Mouse (Mus musculus) ES-E14 (cell line): ENCODE results near the gene Moxd1. TPM values are rescaled to one million over a fixed set of nuclear protein-coding genes. Genes with fewer than 3 reads are reported as not detected.

Experiments
- DNase-seq: peaks from one replicate; pipeline ENCODE4 v3.0.0-alpha.2; 2013; ENCODE audit warnings: low read depth, low spot score
- H3K27ac ChIP-seq: 2 replicates; pipeline ENCODE4 v1.5.1; 2012; ENCODE audit warnings: low read depth, mild to moderate bottlenecking, low read length, moderate library complexity, mixed read lengths; ENCODE audit not compliant: poor library complexity, insufficient read depth, severe bottlenecking
- H3K36me3 ChIP-seq: 2 replicates; pipeline ENCODE4 v1.6.1; 2012; ENCODE audit warnings: mild to moderate bottlenecking, low read length, moderate library complexity, mixed read lengths; ENCODE audit not compliant: control insufficient read depth, poor library complexity, insufficient read depth, severe bottlenecking
- H3K4me1 ChIP-seq, 2 experiments: fragments of 150-350 bp in 1 of 2; sonication (generic) in 1 of 2; 2 replicates each; pipeline ENCODE4 v1.6.1; 2012; ENCODE audit warnings: low read length in 2 of 2, mild to moderate bottlenecking in 1 of 2, mixed read lengths in 1 of 2; ENCODE audit not compliant: control insufficient read depth in 2 of 2, insufficient read depth in 2 of 2, poor library complexity in 1 of 2
- H3K4me3 ChIP-seq, 2 experiments: fragments of 150-350 bp in 1 of 2; sonication (generic) in 1 of 2; 2 replicates each; pipeline ENCODE4 v1.5.1; 2012; ENCODE audit warnings: low read length in 2 of 2, low read depth in 1 of 2, mild to moderate bottlenecking in 1 of 2, mixed read lengths in 1 of 2; ENCODE audit not compliant: insufficient read depth in 1 of 2, poor library complexity in 1 of 2, severe bottlenecking in 1 of 2
- H3K9ac ChIP-seq: 2 replicates; pipeline ENCODE4 v1.6.1; 2012; ENCODE audit warnings: low read depth, mild to moderate bottlenecking, low read length, mixed read lengths; ENCODE audit not compliant: poor library complexity, insufficient read depth, severe bottlenecking
- H3K9me3 ChIP-seq: fragments of 150-350 bp; sonication (generic); 2 replicates; pipeline ENCODE4 v1.6.1; 2012; ENCODE audit warnings: low read depth, mild to moderate bottlenecking, low read length; ENCODE audit not compliant: control insufficient read depth, insufficient read depth
- CHD2 ChIP-seq: IDR thresholded peaks from 2 replicates; pipeline ENCODE4 v1.6.1; 2014; ENCODE audit warnings: mild to moderate bottlenecking, low read depth, low read length, inconsistent platforms
- HCFC1 ChIP-seq: IDR thresholded peaks from 2 replicates; pipeline ENCODE4 v1.6.1; 2012; ENCODE audit warnings: low read length, inconsistent platforms, borderline replicate concordance; ENCODE audit not compliant: insufficient read depth
- MAFK ChIP-seq: IDR thresholded peaks from 2 replicates; pipeline ENCODE4 v1.6.1; 2014; ENCODE audit warnings: mild to moderate bottlenecking, low read depth, low read length, inconsistent platforms; ENCODE audit not compliant: insufficient read depth
- ZC3H11A ChIP-seq: IDR thresholded peaks from 2 replicates; pipeline ENCODE4 v1.6.1; 2012; ENCODE audit warnings: low read depth, mild to moderate bottlenecking, inconsistent platforms, low read length, borderline replicate concordance
- ZNF384 ChIP-seq: IDR thresholded peaks from 2 replicates; pipeline ENCODE4 v1.6.1; 2012; ENCODE audit warnings: low read depth, low read length, inconsistent platforms
- in situ Hi-C, 2 experiments: fragments of 600-800 bp; cut with MboI; formaldehyde crosslinking; loops; one replicate each; pipeline ENCODE4 v1.15.1; 2025; ENCODE audit warnings: low sequenced_read_pairs in 2 of 2, inconsistent platforms in 1 of 2; ENCODE audit not compliant: unreplicated experiment in 2 of 2
- total RNA-seq: library from RNA; depleted of rRNA; stranded (reverse); fragments of 300-350 nt; gene quantifications from 2 replicates; pipeline ENCODE4 v1.2.3, GENCODE M21; 2012

The Moxd1 gene
- total RNA-seq, 1 experiment = 2.9 TPM

DNA sequence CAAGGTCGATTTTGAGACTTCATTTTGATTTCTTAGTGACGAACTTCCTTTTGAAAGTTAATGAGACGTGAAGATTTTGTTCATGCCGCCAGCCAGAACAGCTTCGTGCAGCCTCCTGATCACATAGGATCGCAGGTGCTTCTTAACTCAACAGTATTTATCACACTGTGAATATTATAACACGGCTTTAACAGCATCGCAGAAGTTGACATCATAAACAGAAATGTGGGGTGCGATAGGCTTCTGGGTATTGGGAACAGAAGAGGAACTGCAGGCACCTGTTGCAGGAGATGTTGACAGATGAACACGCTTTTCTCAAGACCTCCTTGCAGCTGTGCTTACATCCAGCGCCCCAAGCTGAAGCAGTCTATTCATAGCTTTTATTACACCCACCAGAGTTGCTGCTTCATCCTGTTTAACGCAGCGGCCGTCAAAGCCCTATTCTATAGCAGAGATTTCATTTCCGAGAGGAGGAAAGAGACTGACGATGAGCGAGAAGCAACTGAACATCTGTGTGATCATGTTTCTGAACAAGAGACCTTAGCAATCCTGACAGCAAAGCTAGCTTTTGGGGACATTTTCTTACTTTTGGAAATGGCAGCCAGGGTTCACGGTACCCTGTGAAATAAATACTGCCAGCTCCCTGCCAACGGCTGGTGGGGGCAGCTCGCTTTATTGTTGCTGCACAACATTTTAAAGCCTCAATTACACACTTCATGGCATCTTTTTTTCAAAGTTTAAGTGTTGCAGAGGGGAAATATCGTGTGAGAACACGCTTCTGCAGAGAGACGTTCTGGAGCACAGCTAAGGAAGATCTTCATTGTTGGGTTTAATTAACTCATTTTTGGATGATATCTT, 12.3 kb downstream of the Moxd1 start:
- no peaks in the 10 kb centered on the region for H3K4me1 ChIP-seq
- in situ Hi-C loops = no loop called here
- no peak overlapping the region for H3K27ac ChIP-seq
- TF ChIP-seq HCFC1 (no peak), ZC3H11A (no peak), ZNF384 (no peak), CHD2 (no peak), MAFK (no peak)
- H3K36me3 ChIP-seq = no peaks in the 10 kb centered on the region
- DNase-seq = no peak
- H3K9ac ChIP-seq = no peak overlapping the region
- H3K9me3 ChIP-seq = no peaks in the 10 kb centered on the region
- no peak overlapping the region for H3K4me3 ChIP-seq

DNA sequence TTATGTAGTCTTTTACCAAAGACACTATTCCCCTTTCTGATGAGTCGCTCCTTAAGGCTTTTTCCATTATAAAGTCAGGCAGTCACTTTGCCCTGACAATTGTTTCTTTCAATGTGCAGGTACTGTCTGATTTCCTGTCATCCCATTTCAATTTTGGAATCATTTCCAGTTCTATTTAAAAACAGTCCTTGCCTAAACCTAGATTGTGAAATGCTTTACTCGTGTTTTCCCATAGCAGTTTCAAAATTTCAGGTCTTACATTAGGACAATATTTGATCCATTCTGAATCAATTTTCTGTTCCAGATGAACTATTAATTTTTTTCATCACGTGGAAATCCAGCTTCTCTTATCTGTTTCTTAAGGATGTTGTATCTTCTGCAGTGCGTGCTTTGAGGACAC, 23.5 kb downstream of the Moxd1 start:
- no peaks in the 10 kb centered on the region for H3K9me3 ChIP-seq
- H3K27ac ChIP-seq = no peak overlapping the region
- DNase-seq = no peak
- in situ Hi-C loops = no loop called here
- H3K9ac ChIP-seq = no peak overlapping the region
- H3K4me3 ChIP-seq = no peak overlapping the region
- no peaks in the 10 kb centered on the region for H3K4me1 ChIP-seq
- H3K36me3 ChIP-seq = no peaks in the 10 kb centered on the region
- TF ChIP-seq MAFK (no peak), CHD2 (no peak), HCFC1 (no peak), ZNF384 (no peak), ZC3H11A (no peak)

- H3K4me1 ChIP-seq = no peaks in the 10 kb centered on the region
- H3K9ac ChIP-seq = no peak overlapping the region
- no peaks in the 10 kb centered on the region for H3K36me3 ChIP-seq
- no peak for DNase-seq
- no peaks in the 10 kb centered on the region for H3K9me3 ChIP-seq
- no peak overlapping the region for H3K27ac ChIP-seq
- TF ChIP-seq HCFC1 = no peak
- no peak for TF ChIP-seq ZC3H11A
- TF ChIP-seq CHD2 = no peak
- no peak for TF ChIP-seq ZNF384
- TF ChIP-seq MAFK = no peak
- in situ Hi-C loops = no loop called here
- no peak overlapping the region for H3K4me3 ChIP-seq
Observed at GRCm38 (mm10) chr10:24248116-24248515, 24.8 kb downstream of the Moxd1 start.

DNA sequence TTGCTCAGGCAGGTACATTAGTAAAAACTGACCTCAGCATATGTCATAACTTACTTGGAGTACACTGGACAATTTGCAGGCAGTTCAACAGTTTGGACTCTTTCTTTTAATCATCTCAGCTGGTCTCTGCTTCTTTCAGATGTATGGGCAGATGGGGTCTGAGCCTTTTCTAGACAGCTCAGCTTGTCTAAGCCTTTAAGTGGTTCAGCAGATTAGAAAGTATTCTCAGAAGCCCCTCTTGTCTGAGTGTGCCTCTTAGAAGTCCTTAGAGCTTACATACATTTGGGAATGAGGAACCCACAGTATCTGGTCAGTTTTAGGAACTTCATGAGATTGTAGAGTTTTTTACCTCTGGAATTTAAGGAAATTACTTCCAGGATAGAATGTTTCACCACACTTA, 28.3 kb downstream of the Moxd1 start:
- no peaks in the 10 kb centered on the region for H3K9me3 ChIP-seq
- in situ Hi-C loops = no loop called here
- DNase-seq = no peak
- TF ChIP-seq ZC3H11A = no peak
- no peak for TF ChIP-seq HCFC1
- TF ChIP-seq MAFK = no peak
- no peak for TF ChIP-seq ZNF384
- TF ChIP-seq CHD2 = no peak
- H3K27ac ChIP-seq = no peak overlapping the region
- no peak overlapping the region for H3K4me3 ChIP-seq
- no peak overlapping the region for H3K9ac ChIP-seq
- no peaks in the 10 kb centered on the region for H3K36me3 ChIP-seq
- H3K4me1 ChIP-seq = no peaks in the 10 kb centered on the region

- TF ChIP-seq HCFC1 = no peak
- DNase-seq = no peak
- H3K27ac ChIP-seq = no peak overlapping the region
- no peak overlapping the region for H3K9ac ChIP-seq
- no peak overlapping the region for H3K4me3 ChIP-seq
- in situ Hi-C loops = no loop called here
- H3K9me3 ChIP-seq = no peaks in the 10 kb centered on the region
- H3K4me1 ChIP-seq = no peaks in the 10 kb centered on the region
- no peaks in the 10 kb centered on the region for H3K36me3 ChIP-seq
Observed at GRCm38 (mm10) chr10:24258150-24258549, 34.8 kb downstream of the Moxd1 start.
